Mouse (Mus musculus) liver, adult (tissue): ENCODE measurements at regions not wholly inside any gene's neighbourhood (a gene's known extent, or its start where the extent isn't known, plus 50 kb on each side); places are given as distances from the start of the nearest gene placed in this dataset.

Experiments used
- GATA4 ChIP-seq: IDR thresholded peaks from 2 replicates; pipeline ENCODE4 v1.6.1; 2014; ENCODE audit warnings: mild to moderate bottlenecking, low read length; ENCODE audit not compliant: insufficient replicate concordance

DNA sequence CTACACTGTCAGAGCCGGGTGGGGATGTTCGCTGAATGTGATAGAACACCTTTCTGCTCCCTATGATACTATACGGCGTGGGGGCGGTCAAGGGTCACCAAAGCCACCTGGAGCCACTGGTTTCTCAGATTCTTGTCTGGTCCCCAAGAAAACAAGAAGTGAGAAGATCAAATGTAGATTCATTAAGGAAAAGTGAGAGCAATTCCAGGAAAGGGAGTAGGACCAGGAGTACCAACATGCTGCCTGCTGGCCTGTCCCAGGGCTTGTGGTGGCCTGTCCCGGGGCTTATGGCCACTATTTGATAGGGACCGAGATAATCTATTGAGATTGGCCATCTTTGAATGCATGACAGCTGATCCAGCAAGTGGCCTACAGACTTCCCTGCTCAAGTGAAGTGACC is 58.8 kb upstream of the Fut8 start:
- TF ChIP-seq GATA4, result no peak

DNA sequence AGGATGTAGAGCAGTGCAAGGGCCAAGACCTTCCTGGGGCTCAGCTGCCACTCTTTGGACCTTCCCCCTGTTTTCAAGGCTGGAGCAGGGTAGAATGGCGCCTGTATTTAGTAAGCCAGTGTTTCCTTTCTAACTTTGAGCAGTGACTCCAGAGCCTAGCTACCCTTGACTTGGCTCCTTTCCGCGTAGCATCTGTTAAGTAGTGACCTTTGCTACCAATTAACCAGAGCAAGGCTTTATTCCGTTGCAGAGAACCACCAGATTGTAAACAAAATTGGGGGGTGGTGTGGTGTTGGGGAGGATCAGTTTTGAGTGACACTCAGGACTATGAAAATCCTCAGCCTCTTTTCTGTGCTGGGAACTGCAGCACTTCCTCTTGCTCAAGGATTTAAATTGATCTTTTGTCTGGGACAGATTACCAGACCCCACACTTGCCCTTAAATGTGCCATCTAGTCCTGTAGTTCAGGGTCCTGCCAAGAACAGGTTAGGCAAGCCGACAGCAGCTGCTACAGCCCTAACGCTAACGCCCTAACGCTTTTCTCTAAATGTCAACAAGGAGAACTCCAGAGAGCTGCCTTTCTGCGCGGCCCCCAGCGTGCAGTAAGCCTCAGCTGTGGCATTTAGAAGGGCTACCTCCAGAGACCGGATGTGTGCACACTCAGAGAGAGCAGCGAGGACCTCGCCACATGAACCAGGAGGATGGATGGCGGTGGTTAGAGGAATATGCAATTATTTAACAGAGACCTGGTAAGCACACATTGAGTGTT is 59.9 kb upstream of the Fut8 start:
- TF ChIP-seq GATA4, result no peak

DNA sequence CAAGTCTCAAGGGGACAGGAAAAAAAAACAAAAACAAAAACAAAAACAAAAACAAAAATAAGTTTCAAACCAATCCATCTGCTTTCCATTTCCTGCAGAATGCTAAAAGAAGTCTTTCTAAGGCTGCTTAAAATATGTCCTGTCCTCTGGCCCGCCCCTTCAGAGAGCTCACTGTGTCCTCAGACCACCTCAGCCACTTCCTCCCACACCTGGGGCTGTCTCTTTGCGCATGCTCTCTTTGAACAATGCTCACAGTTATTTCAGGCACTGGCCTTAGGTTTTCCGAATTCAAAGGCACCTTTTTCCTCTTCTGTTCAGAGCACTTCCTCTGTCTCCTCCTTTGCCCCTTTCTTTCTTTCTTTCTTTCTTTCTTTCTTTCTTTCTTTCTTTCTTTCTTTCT is 60.6 kb upstream of the Fut8 start:
- no peak for TF ChIP-seq GATA4

DNA sequence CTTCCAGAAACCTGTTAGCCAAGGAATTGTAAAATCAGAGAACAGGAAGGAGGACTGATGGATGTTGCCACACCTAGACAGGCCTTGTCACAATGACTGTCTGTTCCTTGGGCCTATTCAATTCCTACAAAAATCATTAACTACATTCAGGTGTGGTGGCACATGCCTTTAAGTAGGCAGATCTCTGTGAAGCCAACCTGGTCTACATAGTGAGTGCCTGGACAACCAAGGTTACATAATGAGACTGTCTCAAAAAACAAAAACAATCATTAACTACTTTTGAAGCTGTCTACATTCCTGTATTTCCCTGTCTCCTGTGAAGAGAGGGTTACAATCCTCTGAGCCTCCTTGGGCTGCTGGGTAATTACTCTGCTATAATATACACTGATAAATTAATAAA is 63.9 kb upstream of the Fut8 start:
- no peak for TF ChIP-seq GATA4

DNA sequence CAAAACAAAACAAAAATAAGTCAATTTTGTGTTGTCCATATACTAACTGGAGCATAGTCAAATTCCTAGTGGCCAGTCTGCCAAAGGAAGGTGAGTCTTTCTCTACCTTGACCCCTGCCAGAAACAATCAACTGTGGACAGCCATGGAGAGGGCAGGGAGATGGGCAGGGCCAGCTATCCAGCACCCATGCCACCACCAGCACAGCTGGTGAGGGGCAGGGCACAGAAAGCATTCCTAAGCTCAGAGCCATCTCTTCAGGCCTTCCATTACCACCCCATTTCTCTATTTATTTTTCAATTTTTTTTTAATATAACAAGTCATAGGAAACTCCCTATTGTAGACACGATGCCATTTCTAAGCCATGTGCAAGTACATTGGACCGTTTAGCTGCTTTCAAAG is 65.4 kb upstream of the Fut8 start:
- TF ChIP-seq GATA4, result no peak

DNA sequence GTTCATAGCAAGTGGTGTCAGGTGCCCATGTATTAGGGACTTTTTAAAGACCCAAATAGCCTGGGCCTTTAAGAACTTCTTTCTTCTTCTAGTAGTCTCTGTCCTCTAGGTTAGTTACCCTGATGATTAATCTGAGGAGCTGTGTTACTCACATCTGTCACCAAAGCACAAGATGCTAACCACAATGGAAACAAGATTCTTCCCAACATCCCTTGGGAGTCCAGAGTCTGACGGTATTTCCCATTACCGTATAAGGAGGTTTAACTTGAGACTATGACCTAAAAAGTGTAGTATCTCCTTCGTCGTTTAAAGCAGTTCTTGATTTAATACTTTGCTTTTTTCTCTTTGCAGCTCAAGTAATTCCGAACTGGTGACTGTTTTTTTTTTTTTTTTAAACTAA is 67.7 kb upstream of the Fut8 start:
- no peak for TF ChIP-seq GATA4

DNA sequence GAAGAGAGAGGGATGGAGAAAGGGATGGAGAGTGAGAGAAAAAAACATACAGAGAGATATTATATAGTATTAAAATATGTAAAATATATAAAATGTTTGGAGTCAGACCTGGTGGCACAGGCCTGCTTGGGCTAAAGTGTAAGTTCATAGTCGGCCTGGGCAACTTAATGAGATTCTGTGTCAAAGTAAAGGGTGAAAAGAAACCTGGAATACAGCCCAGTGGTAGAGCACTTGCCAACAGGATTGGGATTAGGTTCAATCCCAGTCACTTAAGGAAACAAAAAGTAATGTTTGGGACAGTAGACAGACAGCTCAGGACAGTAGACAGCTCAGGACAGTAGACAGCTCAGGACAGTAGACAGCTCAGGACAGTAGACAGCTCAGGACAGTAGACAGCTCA is 69.6 kb upstream of the Fut8 start:
- no peak for TF ChIP-seq GATA4

DNA sequence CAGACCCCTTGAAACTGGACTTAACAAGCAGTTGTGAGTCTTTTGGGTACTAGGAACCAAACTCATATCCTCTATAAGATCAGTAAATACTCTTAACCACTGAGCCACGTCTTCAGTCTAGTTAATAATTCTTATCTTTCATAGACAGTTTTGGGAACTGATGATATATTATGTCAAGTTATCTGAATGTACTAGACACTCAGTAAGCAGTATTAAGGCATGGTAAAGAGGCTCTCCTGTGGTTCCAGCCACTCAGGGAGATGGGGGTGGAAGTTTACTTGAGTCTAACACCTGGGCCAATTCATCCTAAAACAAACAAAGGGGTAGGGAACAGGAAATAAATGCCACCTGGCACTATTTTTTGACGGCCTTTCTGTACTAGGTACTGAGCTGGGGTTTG is 81.2 kb upstream of the Fut8 start:
- no peak for TF ChIP-seq GATA4

DNA sequence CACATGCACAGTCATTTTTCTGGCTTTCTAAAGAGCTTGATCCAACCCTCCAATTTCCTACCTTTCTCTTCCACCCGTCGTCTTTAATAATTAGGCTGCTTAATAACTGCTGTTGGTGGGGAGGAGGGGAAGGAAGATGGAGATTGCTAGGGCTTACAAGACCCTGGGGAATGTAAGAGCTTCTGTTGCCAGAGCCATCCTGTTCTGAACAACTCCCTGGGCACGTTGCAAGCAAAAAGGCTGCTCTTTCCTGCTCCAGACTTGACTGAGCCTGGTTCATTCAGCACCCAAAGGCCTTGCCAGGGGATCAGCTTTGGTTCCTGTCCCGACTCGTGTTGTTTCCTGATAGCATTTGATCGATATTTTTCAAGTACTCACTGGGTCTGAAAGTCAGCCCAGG is 82.3 kb upstream of the Fut8 start:
- TF ChIP-seq GATA4, result no peak

DNA sequence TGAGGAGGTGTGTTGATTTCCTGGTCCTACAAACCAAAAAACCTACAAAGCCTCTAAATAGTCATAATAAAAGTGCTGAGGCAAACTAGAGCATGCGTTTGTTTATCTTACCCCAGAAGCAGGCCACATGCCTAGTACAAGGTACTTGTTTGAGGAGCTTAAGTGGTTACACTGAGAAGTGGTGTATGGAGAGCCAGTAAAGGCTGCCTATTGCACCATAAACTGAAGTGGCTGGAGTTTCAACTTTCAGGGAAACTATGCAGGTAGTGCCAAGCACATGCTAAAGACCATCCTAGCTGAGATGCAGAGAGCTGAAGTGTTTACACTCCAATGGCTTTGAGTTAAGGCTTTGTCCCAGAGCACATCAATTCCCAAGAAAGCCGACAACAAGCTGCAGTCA is 86.5 kb upstream of the Fut8 start:
- TF ChIP-seq GATA4, result no peak

DNA sequence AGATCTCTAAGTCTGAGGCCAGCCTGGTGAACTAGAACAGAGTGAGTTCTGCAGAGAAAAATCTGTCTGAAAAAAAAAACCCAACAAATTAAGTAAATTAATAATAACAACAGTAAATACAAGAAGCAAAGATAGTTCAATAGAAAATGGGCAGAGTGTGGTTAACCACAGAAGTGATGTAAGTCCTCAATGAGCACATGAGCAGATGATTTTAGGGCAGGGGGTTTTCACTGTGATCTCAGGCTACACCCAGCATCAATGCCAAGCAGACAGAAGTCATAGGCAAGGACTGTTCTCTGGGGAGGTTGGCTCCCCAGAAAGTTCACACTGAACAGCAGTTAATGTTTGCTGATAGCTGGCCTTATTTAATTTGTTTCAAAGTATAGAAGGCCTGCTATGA is 88.1 kb upstream of the Fut8 start:
- TF ChIP-seq GATA4, result no peak

DNA sequence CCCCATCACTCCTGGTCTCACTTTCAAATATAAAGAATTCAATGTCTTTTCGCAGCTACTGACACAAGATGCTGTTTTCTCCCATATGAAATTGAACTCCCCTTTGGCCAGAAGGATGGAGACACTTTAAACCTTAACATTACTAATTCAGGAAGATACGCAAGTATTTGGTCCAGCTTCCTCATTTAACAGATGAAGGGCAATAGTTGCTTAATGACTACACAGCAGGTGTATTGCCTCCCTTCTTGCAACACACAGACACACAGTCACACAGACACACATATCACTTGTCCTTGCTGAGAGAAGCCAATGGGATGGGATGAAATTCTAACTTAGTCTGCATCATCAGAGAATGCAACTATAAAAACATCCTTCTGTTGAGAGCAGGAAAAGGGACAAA is 89.8 kb upstream of the Fut8 start:
- no peak for TF ChIP-seq GATA4

DNA sequence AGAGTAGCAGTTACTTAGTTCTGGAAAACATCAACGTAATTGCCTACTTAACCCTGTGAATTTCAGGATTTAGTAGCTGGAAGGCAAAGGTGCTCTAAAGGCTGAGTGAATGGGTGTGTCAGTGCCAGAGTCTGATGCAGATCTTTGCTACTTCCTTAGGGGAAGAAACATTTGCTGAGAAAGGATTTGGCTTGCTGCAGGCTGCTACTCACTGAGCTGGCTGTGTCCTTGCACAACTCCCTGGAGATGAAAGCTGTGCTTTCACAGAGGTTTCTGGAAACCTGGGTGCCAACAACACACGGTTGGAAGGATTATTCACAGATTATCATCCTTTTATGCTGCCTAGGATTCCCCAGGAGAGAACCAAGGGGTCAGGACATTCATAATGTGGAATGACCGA is 94.0 kb upstream of the Fut8 start:
- TF ChIP-seq GATA4, result no peak

DNA sequence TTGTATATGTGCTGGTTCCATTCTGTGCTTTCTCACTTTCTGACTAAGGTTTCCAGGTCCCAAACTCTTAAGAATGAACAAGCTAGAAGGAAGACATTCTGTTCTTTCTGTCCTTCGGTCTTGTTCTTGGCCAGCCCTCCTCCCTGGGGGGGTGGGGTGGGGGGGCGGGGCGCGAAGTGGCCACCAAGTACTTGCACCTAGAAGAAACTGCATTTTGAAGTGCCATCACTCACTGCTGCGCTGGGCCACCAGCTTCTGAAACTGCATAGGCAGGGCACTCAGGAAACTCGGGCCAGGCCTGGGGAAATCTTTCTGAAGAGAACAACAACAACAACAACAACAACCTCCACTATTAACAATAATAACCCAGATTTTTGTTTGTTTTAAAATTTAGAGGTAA is 94.4 kb upstream of the Fut8 start:
- TF ChIP-seq GATA4, result no peak

DNA sequence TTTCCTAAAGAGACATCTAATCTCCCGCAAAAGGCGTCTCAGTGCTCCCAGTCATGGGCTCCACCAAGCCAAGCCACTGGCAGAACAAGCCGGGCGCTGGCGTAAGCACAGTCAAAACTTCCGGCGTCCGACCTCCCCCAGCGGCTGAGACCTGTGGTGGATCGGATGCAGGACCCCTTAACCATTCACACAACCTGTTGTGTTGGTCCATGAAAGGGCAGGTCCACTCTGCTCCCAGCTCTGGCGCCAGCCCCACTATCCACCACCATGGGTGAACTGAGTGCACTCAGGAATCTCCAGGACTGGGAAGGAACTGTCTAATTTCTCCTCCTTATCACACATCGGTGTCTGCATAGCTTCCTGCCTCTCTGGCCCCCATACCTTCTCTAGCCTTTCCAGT is 94.8 kb upstream of the Fut8 start:
- no peak for TF ChIP-seq GATA4

DNA sequence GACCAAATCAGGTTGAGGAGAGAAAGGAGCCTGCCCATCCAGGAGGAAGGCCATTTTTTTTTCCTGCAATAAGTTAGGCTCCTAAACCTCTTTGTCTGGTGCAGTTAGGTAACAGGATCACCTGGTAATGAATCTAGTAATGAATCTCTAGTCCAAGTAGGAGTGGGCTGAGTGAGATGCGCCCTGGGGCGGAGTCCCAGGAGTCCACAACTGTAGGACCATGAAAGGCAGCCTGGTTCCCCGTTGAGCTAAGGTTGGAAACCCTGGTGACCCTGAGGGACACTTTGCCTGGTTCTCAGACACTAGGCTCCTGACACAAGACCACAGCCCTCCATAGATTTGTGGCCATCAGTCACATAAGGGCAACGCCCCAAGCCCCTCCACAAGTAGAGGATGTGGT is 95.7 kb upstream of the Fut8 start:
- TF ChIP-seq GATA4, result no peak
